Mouse (Mus musculus) cortical plate, adult 2 months (tissue): ENCODE measurements around the gene Hoxa11. TPM values are rescaled to one million over a fixed set of nuclear protein-coding genes. Genes with fewer than 3 reads are reported as not detected.

Experiments
- H3K27ac ChIP-seq: fragments of 200-500 bp; 2 replicates; pipeline ENCODE4 v1.5.1; 2012; ENCODE audit warnings: low read length, control low read depth, inconsistent platforms; ENCODE audit not compliant: insufficient read depth
- H3K4me1 ChIP-seq: fragments of 200-500 bp; 2 replicates; pipeline ENCODE4 v1.6.1; 2011; ENCODE audit warnings: low read length; ENCODE audit not compliant: control insufficient read depth, insufficient read depth
- H3K4me3 ChIP-seq: fragments of 200-500 bp; 2 replicates; pipeline ENCODE4 v1.5.1; 2011; ENCODE audit warnings: mild to moderate bottlenecking, low read length, control low read depth; ENCODE audit not compliant: insufficient read depth
- CTCF ChIP-seq: fragments of 200-500 bp; IDR thresholded peaks from 2 replicates; pipeline ENCODE4 v1.5.1; 2011; ENCODE audit warnings: mild to moderate bottlenecking, control low read depth, low read length; ENCODE audit not compliant: insufficient read depth; ENCODE audit errors: extremely low read depth
- POLR2A ChIP-seq: fragments of 200-500 bp; IDR thresholded peaks from 2 replicates; pipeline ENCODE4 v1.6.1; 2011; ENCODE audit warnings: mild to moderate bottlenecking, low read length, control low read depth; ENCODE audit not compliant: insufficient read depth; ENCODE audit errors: extremely low read depth
- polyA plus RNA-seq: library from polyadenylated mRNA; depleted of rRNA; stranded (reverse); fragments of >200 nt; gene quantifications from 2 replicates; pipeline ENCODE4 v1.2.3, GENCODE M21; 2012

Hoxa11 gene
- polyA plus RNA-seq, 1 experiment: not detected

DNA sequence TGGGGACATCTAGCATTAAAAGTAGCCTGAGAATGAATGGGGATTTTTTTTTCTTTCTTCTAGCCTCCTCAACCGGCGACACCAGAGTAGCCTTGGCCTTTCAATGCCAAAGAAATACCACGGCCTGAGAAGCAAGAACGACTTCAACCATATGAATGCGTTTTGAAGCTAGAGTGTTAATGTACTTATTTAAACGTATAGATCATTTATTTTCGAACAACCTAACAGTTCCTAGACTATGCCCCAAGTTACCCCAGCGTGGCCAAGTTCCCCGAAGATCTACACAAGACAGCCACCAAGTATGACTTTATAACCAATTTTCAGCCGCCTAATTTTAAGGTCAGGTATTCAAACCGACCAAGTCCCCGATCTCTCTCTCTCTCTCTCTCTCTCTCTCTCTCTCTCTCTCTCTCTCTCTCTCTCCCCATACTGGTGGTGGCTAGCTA is 24.7 kb downstream of the Hoxa11 start:
- H3K27ac ChIP-seq: no peak overlapping the region
- H3K4me1 ChIP-seq: no peaks in the 10 kb centered on the region
- H3K4me3 ChIP-seq: peak overlapping the region; percentile 39; the same call in 1 of the 2 replicates
- TF ChIP-seq POLR2A (no peak), CTCF (no peak)

DNA sequence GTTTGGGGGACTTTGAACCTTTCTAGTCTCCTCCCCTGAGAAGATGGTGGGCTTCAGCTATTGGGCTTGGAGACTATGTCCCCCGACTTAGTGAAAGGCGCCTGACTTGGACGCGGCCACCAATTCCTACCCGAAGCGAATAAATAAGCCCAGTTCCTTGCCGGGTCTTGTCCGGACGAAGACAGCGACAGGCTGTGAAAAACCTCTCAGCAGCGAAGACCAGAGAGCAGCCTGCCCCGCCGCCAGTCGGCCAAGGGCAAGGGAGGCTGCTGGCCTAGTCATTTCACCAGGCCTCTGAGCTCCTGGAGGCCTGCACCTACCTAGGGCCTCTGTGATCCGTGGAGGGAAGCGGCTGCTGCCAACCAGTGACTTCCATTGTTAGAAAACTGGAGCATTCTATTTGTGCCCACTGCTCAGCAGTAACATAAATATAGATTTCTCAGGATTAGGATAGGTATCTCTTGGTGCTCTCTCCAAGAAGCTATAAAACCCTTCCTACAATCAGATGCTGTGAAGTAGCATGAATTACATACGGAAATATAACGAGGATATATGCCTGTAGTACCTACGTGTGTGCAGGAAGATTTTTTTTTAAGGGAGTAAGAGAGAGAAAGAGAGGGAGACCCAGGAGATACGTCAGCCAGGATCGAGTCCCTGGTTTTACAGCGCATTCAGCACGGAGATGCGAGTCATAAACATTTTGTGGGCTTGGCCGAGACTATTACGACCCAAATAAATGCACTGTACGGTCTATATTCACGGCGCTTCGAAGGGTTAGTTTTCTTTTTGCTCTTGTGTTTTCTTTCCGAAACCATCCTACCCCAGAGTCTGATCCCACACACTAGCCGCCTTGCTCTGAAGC is 25.4 kb downstream of the Hoxa11 start:
- TF ChIP-seq CTCF: no peak
- no peak for TF ChIP-seq POLR2A
- H3K4me1 ChIP-seq: no peaks in the 10 kb centered on the region
- no peak overlapping the region for H3K4me3 ChIP-seq
- H3K27ac ChIP-seq: no peak overlapping the region

DNA sequence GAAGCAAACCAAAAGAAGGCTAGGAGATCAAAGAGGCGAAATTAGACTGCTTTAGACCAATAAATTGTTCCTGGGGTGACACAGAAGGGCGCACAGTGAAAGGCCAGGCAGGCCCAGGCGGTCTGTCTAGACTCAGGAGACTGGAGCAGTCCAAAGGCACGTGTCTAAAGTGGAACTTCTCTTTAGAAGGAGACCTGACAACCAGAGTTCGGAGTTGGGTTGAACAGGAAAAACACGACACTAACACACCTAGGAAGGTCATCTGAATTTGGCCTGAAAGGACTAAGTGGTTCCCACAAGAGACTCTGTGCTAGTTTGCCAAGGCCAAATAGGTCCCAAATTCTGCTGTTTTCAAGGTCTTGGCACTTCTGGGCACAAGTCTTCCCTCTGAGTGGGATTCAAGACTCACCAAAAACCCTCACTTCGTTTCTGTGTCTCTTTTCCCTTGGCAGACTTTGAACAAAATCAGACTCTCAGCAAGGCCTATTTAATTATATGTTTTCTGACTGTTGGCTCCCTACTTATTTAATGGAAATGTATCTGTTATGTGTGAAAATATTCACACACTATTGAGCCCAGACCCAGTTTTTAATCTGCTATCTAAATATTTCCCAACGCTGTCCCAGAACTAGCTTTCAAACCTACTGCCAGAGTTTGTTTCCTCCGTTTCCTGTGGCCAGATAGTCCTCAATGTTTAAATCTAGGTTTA is 26.2 kb downstream of the Hoxa11 start:
- no peak for TF ChIP-seq CTCF
- TF ChIP-seq POLR2A: no peak
- H3K27ac ChIP-seq: no peak overlapping the region
- H3K4me1 ChIP-seq: no peaks in the 10 kb centered on the region
- H3K4me3 ChIP-seq: no peak overlapping the region

DNA sequence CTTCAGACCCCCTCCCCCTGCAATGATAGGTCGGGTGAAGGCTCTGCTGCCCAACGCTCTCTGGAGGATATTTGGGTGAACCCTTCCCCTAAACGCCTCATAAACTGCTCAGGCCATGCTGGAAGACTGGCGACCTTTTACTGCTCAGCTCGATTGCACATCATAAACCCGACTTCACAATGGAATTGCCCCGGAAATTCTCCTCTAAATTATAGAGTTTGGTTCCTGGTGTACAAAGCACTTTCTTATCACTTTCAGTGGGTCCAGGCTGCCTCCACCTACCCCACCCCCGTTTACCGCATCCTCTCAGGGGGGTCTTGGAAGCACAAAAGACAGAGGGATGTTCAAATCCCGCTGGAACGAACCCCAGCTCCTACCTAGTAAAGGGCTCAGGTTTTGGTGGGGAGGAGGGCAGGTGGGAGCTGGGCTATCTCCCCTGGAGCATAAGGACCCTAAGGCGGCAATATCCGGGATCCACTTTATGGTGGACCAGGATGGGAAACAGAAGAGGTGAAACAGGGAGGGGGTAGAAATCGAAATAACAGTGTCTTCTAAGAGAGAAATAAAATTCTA is 26.9 kb downstream of the Hoxa11 start:
- no peak overlapping the region for H3K27ac ChIP-seq
- H3K4me1 ChIP-seq: no peaks in the 10 kb centered on the region
- no peak for TF ChIP-seq CTCF
- no peak for TF ChIP-seq POLR2A
- H3K4me3 ChIP-seq: no peak overlapping the region

DNA sequence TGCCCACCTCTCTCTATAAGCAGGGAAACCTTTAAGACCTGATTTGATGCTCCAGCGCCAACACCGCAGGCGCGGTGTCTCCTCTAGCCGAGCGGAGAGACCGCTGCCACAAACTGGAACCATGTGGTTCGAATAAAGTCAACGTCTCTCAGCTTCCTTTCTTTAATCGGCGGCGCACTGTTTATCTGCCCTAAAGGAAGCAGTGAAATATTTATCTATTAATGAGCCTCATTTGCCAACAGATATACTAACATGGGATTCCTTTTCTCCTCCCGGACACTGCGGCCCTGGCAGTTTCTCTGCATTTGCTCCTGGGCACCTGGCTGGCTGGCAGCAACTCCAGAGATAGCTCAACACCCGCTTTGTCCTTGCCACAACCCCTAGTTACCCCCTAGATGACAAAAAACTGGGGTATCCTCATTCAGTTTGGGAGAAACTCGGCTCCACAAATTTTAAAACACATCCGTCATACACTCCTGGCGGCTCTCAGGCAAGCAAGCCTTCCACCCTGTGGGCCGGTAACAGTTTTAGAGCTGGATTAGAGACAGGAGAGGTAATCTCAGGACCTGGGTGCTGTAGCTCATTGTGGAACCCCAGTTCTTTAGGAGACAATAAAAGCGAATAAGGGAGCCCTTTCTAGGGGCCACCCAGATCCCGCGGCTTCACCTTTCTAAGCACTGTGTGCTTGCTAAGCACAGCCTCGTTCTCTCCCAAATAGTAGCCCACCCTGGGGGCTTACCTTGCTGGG is 27.5 kb downstream of the Hoxa11 start:
- TF ChIP-seq POLR2A (no peak), CTCF (no peak)
- H3K27ac ChIP-seq: no peak overlapping the region
- H3K4me3 ChIP-seq: no peak overlapping the region
- H3K4me1 ChIP-seq: no peaks in the 10 kb centered on the region

DNA sequence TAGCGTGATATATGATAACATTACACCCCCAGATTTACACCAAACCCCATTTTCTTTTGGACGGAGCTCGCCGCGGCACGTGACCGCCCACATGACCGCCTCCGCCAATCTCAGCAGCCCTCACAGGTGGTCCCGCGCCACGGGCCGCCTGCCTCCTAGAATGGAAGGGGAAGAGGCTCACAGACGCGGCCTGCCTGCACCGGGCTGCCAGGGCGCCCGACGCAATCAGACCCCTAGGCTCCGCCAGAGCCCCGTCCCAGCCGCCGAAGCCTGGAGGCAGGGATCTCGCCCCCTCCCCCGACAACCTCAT is 28.2 kb downstream of the Hoxa11 start:
- H3K4me3 ChIP-seq: no peak overlapping the region
- H3K27ac ChIP-seq: no peak overlapping the region
- no peak for TF ChIP-seq CTCF
- TF ChIP-seq POLR2A: no peak
- no peaks in the 10 kb centered on the region for H3K4me1 ChIP-seq

DNA sequence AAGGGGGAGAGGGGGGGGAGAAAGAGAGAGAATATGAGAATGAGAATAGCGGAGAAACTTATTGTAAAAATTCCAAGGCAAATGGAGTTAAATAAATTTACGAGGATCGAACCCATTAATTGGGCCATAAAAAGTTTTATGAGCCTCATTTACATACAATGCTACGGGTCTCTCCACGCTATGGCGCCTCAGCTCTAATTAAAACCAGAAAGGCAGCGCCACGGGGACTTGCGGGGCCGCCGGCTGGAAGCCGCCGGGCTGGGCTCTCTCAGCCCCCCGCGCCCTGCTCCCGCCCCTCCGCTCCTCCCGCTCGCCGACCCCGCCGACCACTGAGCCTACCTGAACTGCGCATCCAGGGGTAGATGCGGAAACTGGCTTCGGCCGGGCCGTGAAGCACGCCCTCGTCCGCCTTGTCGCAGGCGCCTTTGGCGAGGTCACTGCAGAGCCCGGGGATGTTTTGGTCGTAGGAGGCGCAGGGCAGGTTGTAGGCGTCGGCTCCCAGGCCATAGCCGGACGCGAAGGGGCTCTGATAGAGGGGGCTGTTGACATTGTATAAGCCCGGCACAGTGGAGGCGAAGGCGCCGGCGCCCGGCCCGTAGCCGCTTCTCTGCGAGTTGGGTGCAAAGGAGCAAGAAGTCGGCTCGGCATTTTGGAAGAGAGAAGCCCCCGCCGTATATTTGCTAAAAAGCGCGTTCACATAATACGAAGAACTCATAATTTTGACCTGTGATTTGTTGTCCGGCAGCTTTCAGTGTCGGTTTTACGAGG is 28.7 kb downstream of the Hoxa11 start:
- Histone ChIP-seq H3K4me1 (no peaks in the 10 kb centered on the region), H3K27ac (no peak overlapping the region)

DNA sequence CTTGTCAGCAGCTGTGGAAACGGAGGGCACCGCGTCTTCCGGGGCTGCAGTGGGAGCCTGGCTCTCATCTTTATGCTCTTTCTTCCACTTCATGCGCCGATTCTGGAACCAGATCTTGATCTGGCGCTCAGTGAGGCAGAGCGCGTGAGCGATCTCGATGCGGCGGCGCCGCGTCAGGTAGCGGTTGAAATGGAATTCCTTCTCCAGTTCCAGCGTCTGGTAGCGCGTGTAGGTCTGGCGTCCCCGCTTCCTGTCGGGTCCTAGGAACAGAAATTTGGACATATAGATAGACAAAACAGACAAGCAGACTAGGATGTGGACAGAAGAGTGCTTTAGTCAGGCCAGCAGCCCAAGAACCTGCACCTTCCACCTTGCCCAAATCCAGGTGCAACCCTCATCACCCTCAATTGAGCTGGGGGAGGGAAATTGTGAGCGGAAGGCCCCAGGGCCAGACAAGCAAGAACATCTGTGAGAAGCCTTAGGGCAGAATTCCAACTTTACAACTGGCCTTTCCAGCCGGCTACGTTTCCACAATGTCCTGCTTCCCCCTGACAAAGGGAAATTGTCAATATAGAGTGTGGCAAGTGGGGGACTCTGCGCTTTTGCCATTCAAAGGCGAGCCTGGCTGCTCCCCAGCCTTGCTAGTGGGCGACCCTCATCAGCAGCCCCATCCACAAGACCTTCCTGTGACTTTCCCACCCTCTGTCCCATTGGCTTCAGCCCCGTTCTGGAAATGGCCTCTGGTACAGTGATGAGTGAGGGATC is 29.7 kb downstream of the Hoxa11 start:
- Histone ChIP-seq H3K4me3 (no peak overlapping the region), H3K27ac (no peak overlapping the region), H3K4me1 (no peaks in the 10 kb centered on the region)
- no peak for TF ChIP-seq POLR2A

More for the DNA sequence above, 28.7 kb downstream of the Hoxa11 start:
- H3K4me3 ChIP-seq: no peak overlapping the region
- TF ChIP-seq POLR2A (no peak), CTCF (no peak)
